Comparison of ENCODE assay signal across 33 mouse cellular contexts in genomic region chr6:72330133-72330532, GRCm38 (mm10). TPM values are rescaled to one million over a fixed set of nuclear protein-coding genes. Genes with fewer than 3 reads are reported as not detected.
"Had no signal": no experiment of that assay in that cellular context is flagged by ENCODE, and none has a peak within 500 bp of the region (broad histone marks: within the 10 kb centered on the region; RNA-seq: fewer than 3 reads in every experiment).

No protein-coding gene starts in this region.

- DNase-seq: cerebellum, adult 8-10 months; cerebellum, adult 9-10 months; cerebellum, adult 9-11 months; cerebellum, postnatal 10 days; cerebellum, postnatal 14 days; cerebellum, postnatal 25 days; cerebellum, postnatal 36 days; embryo, embryonic 11 days; forebrain, postnatal 0 days; gastrocnemius, adult 2 months; gastrocnemius, postnatal 10 days; gastrocnemius, postnatal 14 days; gastrocnemius, postnatal 25 days; gastrocnemius, postnatal 36 days; heart, adult 11 months; heart, adult 18-20 months; heart, adult 2 months had no signal

- H3K4me3 ChIP-seq: embryonic facial prominence, embryonic 10.5 days; embryonic facial prominence, embryonic 12.5 days; embryonic facial prominence, embryonic 13.5 days; embryonic facial prominence, embryonic 15.5 days; erythroblast, embryonic 14.5 days; forebrain, embryonic 10.5 days; forebrain, embryonic 12.5 days; forebrain, embryonic 13.5 days; forebrain, embryonic 15.5 days; gastrocnemius, adult 2 months; heart, adult 2 months had no signal

- H3K9me3 ChIP-seq: embryonic facial prominence, embryonic 10.5 days; embryonic facial prominence, embryonic 12.5 days; embryonic facial prominence, embryonic 13.5 days; embryonic facial prominence, embryonic 15.5 days; forebrain, embryonic 10.5 days; forebrain, embryonic 12.5 days; forebrain, embryonic 13.5 days; forebrain, embryonic 15.5 days had no signal

- H3K9ac ChIP-seq: embryonic facial prominence, embryonic 12.5 days; embryonic facial prominence, embryonic 13.5 days; embryonic facial prominence, embryonic 15.5 days; forebrain, embryonic 12.5 days; forebrain, embryonic 13.5 days; forebrain, embryonic 15.5 days; forebrain, postnatal 0 days had no signal

- H3K27me3 ChIP-seq: embryonic facial prominence, embryonic 12.5 days; embryonic facial prominence, embryonic 13.5 days; embryonic facial prominence, embryonic 15.5 days; forebrain, embryonic 12.5 days; forebrain, embryonic 13.5 days; forebrain, embryonic 15.5 days had no signal

- H3K27ac ChIP-seq: embryonic facial prominence, embryonic 10.5 days; embryonic facial prominence, embryonic 12.5 days; embryonic facial prominence, embryonic 13.5 days; embryonic facial prominence, embryonic 15.5 days; forebrain, embryonic 10.5 days; forebrain, embryonic 12.5 days; forebrain, embryonic 13.5 days; forebrain, embryonic 15.5 days; gastrocnemius, adult 2 months; heart, adult 2 months had no signal

- H3K4me2 ChIP-seq: embryonic facial prominence, embryonic 12.5 days; embryonic facial prominence, embryonic 13.5 days; embryonic facial prominence, embryonic 15.5 days; forebrain, embryonic 12.5 days; forebrain, embryonic 13.5 days; forebrain, embryonic 15.5 days had no signal

- H3K4me1 ChIP-seq: embryonic facial prominence, embryonic 10.5 days; embryonic facial prominence, embryonic 12.5 days; embryonic facial prominence, embryonic 13.5 days; embryonic facial prominence, embryonic 15.5 days; forebrain, embryonic 10.5 days; forebrain, embryonic 12.5 days; forebrain, embryonic 13.5 days; forebrain, embryonic 15.5 days had no signal

- ATAC-seq: forebrain, embryonic 13.5 days; forebrain, embryonic 14.5 days; forebrain, embryonic 15.5 days; forebrain, embryonic 16.5 days; forebrain, postnatal 0 days had no signal

RNA-seq across cellular contexts. Expression of gene Sftpb, which starts 25.7 kb away (rescaled TPM):
- polyA plus RNA-seq: cortical plate, adult 2 months; embryonic facial prominence, embryonic 10.5 days; embryonic facial prominence, embryonic 11.5 days; embryonic facial prominence, embryonic 12.5 days; embryonic facial prominence, embryonic 14.5 days; embryonic facial prominence, embryonic 15.5 days; erythroblast, embryonic 14.5 days; forebrain, embryonic 10.5 days; forebrain, embryonic 11.5 days; forebrain, embryonic 12.5 days; forebrain, embryonic 13.5 days; forebrain, embryonic 14.5 days; frontal cortex, adult 2 months had no signal
